Mouse (Mus musculus) natural killer cell, adult 2 months (primary cell): Measurements from ENCODE around the gene Cers2.
"Not testable (repeated sequence)": the region's sequence is repeated elsewhere in the genome, so short reads cannot be mapped to it uniquely, and the experiment has no call there.

Source experiments
- DNase-seq, 2 experiments: peaks; one replicate each; pipeline ENCODE4 v3.0.0; 2022; ENCODE audit warnings: low spot score in 2 of 2

Gene Cers2

DNA sequence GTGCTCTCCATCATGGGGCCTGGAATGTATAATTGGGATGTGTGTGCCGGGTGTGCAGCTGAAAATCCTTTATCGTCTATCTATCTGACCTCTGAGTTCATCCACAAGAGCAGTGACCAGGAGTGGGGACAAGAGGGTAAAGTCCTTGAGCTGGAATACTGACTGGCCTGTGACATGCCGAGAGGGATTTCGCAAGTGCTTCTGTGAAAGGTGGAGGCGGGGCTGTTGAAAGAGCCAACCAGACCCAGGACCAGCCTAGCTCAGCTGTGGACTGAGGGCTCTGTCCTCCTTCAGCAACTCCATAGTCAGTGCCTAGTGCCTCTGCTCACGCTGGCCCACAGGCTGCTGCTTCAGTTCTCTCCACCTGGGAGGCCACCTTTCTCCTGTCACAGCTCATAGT lies 4.0 kb downstream of the Cers2 start:
- no peak for DNase-seq

DNA sequence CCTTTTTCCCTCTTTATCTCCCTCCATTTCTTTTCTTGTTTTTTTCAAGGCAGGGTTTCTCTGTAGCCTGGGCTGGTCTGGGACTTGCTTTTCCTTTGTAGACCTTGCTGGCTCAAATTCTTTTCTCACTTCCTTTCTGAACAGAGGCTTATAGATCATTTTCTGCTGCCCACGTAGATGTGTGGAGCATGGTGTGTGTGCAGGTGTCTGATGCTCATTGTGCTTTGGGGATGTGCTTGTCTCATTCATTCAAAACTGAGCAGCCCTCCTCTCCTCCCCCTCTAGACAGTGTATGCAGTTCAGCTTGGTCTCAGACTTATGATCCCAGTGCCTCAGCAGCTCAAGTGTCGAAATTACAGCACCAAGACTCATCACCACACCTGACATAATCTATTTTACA lies 4.5 kb downstream of the Cers2 start:
- no peak for DNase-seq

DNA sequence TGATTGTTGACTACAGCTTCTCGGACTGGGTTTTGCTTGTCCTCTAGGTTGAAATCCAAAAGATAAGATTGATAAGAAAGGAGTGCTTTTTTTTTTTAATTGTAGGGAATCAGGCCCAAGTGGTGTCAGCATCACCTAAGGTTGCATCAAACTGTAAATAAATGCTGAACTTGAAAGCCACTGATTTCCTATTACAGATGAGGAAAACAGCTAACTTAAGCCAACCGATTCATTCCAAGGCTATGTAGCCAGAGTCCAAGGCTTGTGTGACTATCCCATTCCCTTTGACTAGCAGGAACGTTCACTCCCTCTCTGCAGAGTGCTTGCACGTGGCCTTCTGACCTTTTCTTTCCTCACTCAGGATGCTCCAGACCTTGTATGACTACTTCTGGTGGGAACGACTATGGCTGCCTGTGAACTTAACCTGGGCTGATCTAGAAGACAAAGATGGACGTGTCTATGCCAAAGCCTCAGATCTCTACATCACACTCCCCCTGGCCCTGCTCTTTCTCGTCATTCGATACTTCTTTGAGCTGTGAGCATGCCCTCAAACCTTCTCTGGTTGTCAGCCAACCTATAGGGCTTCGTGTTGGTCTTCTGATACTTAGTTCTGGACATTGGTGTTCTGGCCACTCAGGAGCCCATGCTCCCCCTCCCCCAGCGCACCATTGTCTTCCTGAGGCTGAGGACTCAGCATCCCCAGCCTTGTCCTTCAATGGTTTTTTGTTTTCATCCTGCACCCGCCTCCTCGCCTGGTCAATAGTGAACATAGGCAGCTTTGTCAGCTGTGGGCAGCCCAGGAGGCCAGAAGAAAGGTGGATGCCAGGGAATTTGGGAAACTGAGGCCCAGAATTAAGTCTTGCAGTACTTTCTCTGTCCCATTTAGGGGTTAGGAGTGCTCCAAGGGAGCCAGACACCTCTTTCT lies 5.4 kb downstream of the Cers2 start:
- no peak for DNase-seq

DNA sequence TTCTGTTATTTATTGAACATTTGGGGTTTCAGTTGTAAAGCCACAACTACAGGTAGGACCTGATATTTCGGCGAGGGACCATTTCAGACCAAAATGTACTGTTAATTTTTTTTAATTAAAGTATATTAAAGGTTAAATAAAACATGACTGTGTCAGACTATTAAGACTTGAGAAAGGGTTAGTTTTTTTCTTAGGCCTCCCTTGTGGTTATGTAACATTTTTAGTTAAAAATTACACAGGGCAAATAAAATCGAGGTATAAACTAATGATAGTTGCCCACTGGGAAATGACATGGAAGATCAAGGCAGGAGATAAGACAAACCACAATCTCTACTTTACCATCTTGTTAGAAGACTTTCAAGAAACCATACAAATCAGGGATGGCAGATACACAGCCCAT lies 8.8 kb downstream of the Cers2 start:
- no peak for DNase-seq

DNA sequence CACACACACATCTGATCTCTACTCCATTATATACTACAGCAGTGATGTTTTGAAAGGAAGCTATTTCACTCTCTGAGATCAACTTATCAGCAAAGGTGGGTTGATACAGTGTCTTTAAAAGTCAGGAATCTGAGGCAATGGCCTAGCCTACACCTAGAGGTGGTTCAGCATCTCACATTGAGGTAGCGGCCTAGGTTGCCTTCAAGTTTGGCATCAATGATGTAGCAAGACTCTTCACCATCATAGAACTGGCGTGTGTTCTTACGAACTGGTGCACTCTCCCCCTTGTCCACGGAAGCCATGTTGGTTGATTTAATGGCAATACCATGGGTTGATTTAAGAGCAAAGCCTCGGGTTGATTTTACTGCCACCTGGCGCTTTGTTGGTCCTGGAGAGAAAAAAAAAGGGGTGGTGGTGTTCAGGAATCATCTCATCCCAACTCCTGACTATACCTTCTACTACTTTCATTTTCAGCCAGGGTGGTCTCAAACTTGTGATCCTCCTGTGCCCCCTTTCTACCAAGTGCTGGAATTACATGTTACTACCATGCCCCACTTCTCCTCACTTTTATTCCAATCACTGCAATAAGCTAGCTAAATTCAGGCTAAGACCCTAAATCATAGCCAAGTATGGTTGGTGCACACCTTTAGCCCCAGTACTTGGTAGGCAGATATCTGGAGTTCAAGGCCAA lies 10.0 kb downstream of the Cers2 start:
- no peak for DNase-seq

DNA sequence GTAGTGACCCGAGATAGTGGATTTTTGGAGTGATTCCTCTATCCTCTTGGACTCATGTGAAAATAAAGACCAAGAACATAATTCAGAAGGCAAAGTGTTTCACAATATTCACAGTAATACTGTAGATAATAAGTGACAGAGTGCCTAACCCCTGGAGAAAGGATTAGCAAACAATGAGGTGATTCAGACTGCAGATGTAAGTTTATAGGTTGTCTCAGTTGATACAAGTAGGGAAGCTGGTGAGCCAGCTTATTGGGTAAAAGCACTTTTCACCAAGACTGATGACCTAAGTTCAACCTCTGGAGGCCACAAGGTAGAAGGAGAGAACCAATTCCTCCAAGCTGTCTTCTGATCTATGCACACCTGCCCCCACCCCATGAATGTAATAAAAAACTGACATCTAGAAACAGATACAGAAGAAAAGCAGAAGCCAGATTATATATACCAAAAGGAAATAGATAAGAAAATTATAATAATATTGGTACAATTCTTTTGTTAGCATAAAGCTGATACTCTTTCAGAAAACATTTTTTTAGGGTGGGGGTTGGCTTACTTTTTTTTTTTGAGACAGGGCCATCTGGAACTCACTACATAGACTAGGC lies 14.3 kb downstream of the Cers2 start:
- DNase-seq, result no peak

DNA sequence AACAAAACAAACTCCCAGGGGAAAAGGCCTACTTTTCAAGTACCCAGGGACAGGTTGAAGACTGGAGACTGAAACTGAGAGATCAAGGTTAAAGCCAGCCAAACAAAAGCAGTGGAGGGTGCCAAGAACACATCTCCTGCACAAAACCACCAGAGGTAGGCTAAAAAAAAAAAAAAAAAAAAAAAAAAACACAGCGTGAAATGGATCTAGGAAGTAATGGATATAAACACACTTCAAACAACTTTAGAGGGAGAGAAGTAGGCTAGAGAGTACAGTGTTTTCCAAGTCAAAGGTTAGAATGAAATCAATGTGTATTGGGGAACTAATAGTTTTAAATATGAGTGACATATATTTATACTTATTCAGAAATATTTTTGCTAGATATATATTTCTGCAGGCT lies 16.9 kb downstream of the Cers2 start:
- no peak for DNase-seq

DNA sequence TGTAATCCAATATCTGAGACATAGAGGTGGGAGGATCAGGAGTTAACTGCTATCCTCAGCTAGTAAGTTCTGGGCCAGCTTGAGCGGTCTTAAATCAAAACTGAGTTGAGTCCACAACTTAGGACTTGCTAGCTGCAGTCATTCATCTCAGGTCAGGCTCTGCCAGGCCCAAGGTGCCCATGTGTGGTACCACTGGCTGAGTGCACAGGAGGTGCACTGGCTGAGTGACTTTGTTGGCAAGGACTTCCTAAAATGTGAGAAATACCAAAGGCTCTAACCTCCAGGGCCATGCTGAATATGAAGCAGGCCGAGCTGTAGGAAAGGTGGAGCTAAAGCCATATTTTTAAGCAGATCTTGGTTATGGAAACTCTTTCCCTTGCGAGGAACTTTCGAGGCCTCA lies 22.8 kb downstream of the Cers2 start:
- no peak for DNase-seq

DNA sequence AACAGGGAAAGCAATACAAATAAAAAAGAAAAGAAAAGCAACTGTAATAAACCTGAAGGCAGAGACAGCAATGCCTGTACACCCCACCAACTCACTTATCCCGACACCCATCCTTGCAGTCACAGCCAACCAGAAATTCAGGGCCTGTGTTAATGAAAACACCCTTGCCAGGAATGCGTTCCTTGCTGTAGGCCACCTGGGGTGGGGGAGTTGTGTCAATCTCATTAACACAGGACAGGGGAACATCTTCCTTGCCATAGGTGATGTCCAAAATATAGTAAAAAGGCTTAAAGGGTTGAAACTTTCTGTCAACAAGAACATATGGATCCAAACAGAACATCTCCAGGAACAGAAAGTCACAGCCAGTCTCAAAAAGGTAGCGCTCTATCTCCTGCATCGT lies 23.7 kb downstream of the Cers2 start:
- no peak for DNase-seq

DNA sequence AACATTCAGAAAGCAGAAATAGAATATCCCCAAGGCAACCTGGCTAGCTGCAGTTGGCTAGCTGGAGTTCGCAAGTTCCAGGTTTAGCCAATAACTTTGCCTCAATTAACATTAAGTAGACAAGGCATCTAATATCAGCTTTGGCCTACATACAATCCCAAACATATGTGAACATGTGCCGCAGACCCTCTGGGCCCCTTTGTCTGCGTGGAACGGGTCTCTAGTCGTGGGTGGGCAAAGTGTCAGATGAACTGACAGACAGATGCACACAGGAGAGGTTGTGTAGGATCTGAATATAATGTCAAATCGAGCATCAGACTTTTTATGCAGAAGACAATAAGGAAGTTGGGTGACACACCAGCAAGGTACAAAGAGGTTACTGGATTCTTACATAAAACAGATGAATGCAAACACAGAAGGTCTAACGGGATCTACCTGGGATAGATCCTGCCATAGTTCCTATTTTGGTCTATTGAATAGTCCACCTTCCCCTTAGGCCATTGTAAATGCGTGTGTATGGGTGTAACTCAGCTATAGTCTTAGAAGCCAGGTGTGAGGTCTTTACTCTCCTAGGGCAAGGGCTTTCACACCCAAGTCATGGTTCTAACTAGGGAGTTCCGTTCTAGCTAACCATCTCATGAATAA lies 28.9 kb downstream of the Cers2 start:
- DNase-seq, result not testable (repeated sequence)

DNA sequence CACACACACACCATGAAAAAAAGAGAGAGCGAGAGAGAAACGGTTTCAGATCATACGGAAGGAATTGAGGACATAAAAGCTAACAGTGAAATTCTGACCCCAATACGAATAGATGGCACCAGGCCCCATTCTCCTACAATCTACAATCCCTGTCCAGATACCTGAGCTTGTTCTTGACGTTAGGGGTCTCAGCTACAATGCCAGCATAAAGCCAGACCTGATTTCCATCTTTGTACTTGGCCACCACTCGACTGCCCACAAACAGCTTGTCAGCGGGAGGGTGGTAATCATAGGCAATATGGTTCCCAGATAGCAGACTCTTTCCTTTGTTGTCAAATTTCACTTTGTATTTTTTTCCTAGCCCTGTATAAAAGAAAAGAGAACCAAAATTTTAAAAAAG lies 31.9 kb downstream of the Cers2 start:
- DNase-seq, result no peak

DNA sequence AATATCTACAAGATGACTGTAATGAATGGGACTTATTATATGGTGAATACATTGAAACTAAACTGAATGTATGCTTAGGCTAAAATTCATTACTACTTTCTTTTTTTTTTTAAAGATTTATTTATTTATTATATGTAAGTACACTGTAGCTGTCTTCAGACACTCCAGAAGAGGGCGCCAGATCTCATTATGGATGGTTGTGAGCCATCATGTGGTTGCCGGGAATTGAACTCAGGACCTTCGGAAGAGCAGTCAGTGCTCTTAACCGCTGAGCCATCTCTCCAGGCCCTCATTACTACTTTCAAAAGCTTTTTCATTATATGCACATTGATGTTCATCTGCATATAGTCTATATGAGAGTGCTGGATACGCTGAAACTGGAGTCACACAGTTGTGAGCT lies 33.8 kb downstream of the Cers2 start:
- DNase-seq, result not testable (repeated sequence)

DNA sequence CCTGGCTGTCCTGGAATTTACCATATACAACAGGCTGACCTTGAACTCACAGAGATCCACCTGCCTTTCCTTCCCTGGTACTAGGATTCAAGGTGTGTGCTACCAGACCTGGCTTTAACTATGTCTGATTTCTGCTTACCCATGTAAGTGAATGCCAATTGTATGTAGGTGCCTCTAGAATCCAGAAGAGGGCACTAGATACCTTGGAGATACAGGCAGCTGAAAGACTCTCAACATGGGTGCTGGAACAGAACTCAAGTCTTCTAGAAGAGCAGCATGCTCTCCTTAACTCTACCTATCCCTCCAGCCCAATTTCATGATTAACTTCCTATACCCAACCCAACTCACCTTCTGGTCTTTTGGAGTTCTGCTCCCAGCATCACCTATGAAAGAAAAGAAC lies 34.9 kb downstream of the Cers2 start:
- peak; percentile 32 for DNase-seq

DNA sequence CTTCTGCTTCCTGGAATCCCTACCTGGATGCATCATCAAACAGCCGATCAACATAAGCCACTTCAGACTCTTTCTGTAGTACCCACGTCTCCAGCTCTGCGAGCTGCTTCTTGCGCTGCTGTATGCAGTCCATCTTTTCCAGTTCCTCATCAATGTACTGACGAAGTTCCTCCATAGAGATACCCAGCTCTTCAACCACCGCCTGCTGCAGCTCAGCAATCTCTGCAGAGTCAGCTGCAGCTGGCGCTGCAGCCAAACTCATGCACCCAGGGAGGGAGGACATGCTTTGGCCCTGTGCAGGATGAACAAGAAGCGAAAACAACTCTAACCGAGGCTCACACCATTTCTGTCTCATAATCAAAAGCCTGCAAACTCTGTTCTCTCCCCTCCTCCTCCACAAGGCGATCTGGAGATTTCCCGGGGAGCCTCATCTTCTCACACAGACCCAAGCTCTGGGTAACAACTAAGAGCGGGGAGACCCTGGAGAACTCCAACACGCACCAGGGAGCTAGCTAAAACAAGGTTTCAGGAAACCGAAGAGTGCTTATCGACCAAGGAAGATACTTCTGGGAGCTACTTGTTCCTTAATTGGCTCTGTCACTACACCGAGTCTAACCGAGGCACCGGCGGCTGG lies 41.4 kb downstream of the Cers2 start:
- not testable (repeated sequence) for DNase-seq

DNA sequence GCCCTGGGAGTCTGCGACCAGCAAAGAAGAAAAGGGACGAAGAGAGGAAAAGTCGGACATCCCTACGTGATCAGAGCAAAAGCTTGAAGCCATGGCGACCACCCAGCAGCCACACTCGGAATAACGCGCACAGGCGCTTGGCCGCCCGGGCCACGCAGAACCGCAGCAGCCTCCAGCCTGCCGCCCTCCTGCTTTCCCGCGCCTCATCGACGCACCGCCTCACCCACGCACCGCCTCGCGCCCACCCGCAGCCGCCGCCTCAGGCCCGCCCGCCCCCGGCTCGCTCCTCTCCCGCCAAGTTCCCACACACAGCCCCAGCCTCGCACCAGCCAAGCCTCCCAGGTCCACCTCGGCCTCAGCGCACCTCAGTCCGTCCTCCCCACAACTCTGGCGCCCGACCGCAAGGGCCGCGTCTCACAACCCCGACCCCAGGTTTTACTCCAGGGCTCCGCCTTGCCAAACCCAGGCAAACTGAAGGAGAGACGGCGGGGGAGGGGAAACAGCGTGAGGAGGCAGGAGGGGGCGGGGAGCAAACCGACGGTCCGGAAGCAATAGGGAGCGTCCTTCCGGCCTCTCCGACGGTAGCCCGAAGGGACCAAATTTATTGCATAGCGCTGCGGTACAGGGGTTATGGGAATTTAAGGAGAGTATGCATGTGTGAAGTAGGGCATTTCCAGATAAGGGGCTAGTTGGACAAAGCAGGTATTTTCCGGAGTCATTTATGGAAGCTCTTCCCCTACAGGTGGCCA lies 42.3 kb downstream of the Cers2 start, which contains the start of gene Setdb1:
Setdb1 (minus strand) TSS at position 502 of the 749 bp plus-strand sequence.
- DNase-seq, result peak; percentile 76 to 86

DNA sequence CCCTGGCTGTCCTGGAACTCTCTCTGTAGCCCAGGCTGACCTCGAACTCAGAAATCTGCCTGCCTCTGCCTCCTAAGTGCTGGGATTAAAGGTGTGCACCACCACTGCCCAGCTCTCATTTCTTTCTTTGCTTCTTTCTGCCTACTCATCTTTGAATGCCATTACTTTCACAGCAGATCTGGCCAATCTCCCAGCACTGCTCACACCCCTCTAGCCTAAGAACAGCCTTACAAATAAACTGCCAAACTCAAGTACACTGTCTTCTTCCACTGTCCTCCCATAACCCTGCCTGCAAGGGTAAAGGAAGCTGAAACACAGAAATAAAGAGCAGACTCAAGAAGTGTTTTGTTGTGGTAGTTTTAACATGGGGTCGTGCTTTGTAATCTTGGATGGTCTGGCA lies 43.2 kb downstream of the Cers2 start:
- DNase-seq, result no peak

DNA sequence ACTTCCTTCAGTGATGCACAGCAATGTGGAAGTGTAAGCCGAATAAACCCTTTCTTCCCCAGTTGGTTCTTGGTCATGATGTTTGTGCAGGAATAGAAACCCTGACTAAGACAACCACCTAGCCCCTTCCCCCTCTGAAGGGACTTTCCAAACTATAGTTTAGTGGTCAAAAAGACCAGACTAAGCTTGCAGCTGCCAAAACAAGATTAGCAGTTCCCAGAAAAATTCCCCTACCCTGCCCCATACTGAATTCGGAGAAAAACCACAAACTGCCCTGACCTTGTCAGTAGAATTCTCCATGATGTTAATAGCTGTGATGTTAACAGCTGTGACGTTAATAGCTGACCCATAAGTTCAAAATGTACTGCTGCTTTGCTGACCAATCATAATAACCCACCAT lies 45.7 kb downstream of the Cers2 start:
- not testable (repeated sequence) for DNase-seq

DNA sequence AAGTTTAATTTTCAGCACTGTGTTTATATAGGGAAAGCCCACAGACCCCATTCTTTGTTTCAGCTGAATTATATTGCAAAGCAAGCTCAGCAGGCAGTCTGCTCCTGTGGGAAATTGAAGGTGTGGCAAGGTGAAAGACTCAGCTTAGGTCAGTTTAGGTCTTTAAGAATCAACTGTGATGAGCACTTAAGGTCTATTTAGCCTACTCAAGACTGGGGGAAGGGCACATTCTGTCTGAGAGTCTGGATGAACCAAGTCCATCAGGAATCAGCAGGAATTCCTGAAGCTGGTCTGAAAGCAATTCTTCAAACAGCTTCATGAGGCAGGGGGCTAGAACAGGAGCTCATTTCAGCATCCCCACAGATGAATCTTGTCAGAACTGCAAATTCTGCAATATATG lies 55.5 kb downstream of the Cers2 start:
- DNase-seq, result no peak
